Mouse (Mus musculus): Measurements from ENCODE around the gene Paqr5.

Gene Paqr5

GRCm38 (mm10) chr9:62026600-62026999, at the start of gene Paqr5:
Gene Paqr5, minus strand, starts transcription at chr9:62026856.
- no peak for DNase-seq (ENCODE audit: low spot score in 2 of 2)

- DNase-seq (ENCODE audit: low spot score in 2 of 2), result no peak
These were observed 35.6 kb upstream of the Paqr5 start for GRCm38 (mm10) chr9:62062234-62062633.

GRCm38 (mm10) chr9:62060431-62060830, 33.8 kb upstream of the Paqr5 start:
- DNase-seq (ENCODE audit: low spot score in 2 of 2), result no peak

- DNase-seq (ENCODE audit: low spot score in 2 of 2), result no peak
These were observed 33.3 kb upstream of the Paqr5 start for GRCm38 (mm10) chr9:62059941-62060340.

GRCm38 (mm10) chr9:62057881-62058506, 31.3 kb upstream of the Paqr5 start:
- DNase-seq (ENCODE audit: low spot score in 2 of 2), result no peak

GRCm38 (mm10) chr9:62056206-62056605, 29.6 kb upstream of the Paqr5 start:
- no peak for DNase-seq (ENCODE audit: low spot score in 2 of 2)

- peak in 1 of 2 experiments; percentile 26 for DNase-seq (ENCODE audit: low spot score in 2 of 2)
These were observed 24.1 kb upstream of the Paqr5 start for GRCm38 (mm10) chr9:62050801-62051200.

GRCm38 (mm10) chr9:62049166-62049565, 22.5 kb upstream of the Paqr5 start:
- no peak for DNase-seq (ENCODE audit: low spot score in 2 of 2)

- DNase-seq (ENCODE audit: low spot score in 2 of 2), result no peak
These were observed 15.5 kb upstream of the Paqr5 start for GRCm38 (mm10) chr9:62042167-62042566.

GRCm38 (mm10) chr9:62040008-62040608, 13.5 kb upstream of the Paqr5 start:
- peak; percentile 90 to 93 for DNase-seq (ENCODE audit: low spot score in 2 of 2)

GRCm38 (mm10) chr9:62035806-62036205, 9.2 kb upstream of the Paqr5 start:
- no peak for DNase-seq (ENCODE audit: low spot score in 2 of 2)

GRCm38 (mm10) chr9:62032206-62032605, 5.5 kb upstream of the Paqr5 start:
- DNase-seq (ENCODE audit: low spot score in 2 of 2), result no peak

GRCm38 (mm10) chr9:62028072-62028471, 1.4 kb upstream of the Paqr5 start:
- no peak for DNase-seq (ENCODE audit: low spot score in 2 of 2)

- no peak for DNase-seq (ENCODE audit: low spot score in 2 of 2)
These were observed 1.6 kb downstream of the Paqr5 start for GRCm38 (mm10) chr9:62025056-62025455.

GRCm38 (mm10) chr9:62023879-62024278, 2.8 kb downstream of the Paqr5 start:
- DNase-seq (ENCODE audit: low spot score in 2 of 2), result no peak

GRCm38 (mm10) chr9:62022961-62023680, 3.5 kb downstream of the Paqr5 start:
- DNase-seq (ENCODE audit: low spot score in 2 of 2), result no peak

GRCm38 (mm10) chr9:62021583-62022120, 5.0 kb downstream of the Paqr5 start:
- no peak for DNase-seq (ENCODE audit: low spot score in 2 of 2)

- DNase-seq (ENCODE audit: low spot score in 2 of 2), result no peak
These were observed 6.4 kb downstream of the Paqr5 start for GRCm38 (mm10) chr9:62020259-62020658.

- DNase-seq (ENCODE audit: low spot score in 2 of 2), result no peak
These were observed 8.2 kb downstream of the Paqr5 start for GRCm38 (mm10) chr9:62018229-62019093.

GRCm38 (mm10) chr9:62017329-62017728, 9.3 kb downstream of the Paqr5 start:
- no peak for DNase-seq (ENCODE audit: low spot score in 2 of 2)

GRCm38 (mm10) chr9:62015504-62015903, 11.2 kb downstream of the Paqr5 start:
- DNase-seq (ENCODE audit: low spot score in 2 of 2), result no peak

All from right cerebral cortex, adult 2 months (tissue).